Mouse (Mus musculus) lung, postnatal 0 days (tissue): ENCODE data around the gene Fbxo9.

Experiments
- CTCF ChIP-seq: IDR thresholded peaks from 2 replicates; pipeline ENCODE4 v1.5.1; 2016; ENCODE audit warnings: antibody characterized with exemption, mild to moderate bottlenecking
- EP300 ChIP-seq: IDR thresholded peaks from 2 replicates; pipeline ENCODE4 v1.6.1; 2016; ENCODE audit warnings: antibody characterized with exemption, mild to moderate bottlenecking, control low read depth

- TF ChIP-seq CTCF (no peak), EP300 (no peak)
Measured at GRCm38 (mm10) chr9:78087751-78088150, 21.1 kb downstream of the Fbxo9 start.
